Mouse (Mus musculus): ENCODE measurements around the gene Psmd9.

The Psmd9 gene

GRCm38 (mm10) chr5:123137910-123138229 lies 31.3 kb upstream of the Psmd9 start:
- no peak for DNase-seq

GRCm38 (mm10) chr5:123138230-123138911 lies 30.8 kb upstream of the Psmd9 start:
- DNase-seq: peak; percentile 86

GRCm38 (mm10) chr5:123138953-123139721 lies 30.1 kb upstream of the Psmd9 start:
- peak; percentile 90 for DNase-seq

DNA sequence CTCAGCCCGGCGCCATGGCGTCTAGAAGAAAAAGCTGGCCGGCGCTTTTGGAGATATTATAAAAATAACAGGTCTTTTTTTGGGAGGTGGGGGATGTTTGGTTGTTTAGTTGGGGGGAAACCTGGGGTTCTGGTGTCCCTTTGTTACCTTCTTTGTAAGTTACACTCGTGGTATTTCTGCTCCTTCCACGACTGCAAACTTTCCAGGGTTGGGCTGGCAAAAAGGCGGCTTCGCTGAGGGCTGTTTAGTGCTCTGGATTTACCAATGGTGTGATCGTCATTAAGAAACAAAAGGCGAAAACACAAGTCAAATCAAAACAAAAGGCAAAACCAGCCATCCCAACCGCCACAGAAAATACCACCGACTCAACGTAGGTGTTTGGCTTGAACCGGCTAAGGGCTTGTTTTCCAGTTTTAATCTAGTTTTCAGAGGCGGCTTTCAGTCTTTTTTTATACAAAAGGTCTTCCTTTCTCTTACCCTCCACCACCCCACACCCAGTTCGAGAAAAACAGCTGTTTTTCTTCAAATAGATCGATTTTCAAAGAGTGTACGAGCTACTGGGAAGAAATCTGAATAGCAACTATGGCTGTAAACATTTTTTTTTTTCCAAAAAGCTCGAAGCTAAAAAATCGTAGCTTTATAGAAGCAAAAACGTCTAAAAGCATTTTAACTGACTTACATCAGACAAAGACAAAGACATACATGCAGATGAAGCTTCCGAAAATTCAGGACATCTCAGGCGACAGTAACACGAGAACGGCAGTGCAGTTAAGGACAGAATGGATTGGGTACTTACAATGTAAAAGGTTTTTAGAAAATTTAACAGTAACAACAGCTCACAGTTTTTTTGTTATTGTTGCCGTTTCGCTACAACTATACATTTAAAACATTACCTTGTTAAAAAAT lies 29.2 kb upstream of the Psmd9 start:
- peak; percentile 47 for DNase-seq

- peak; percentile 97 for DNase-seq
Measured at GRCm38 (mm10) chr5:123140694-123141554, 28.3 kb upstream of the Psmd9 start.

DNA sequence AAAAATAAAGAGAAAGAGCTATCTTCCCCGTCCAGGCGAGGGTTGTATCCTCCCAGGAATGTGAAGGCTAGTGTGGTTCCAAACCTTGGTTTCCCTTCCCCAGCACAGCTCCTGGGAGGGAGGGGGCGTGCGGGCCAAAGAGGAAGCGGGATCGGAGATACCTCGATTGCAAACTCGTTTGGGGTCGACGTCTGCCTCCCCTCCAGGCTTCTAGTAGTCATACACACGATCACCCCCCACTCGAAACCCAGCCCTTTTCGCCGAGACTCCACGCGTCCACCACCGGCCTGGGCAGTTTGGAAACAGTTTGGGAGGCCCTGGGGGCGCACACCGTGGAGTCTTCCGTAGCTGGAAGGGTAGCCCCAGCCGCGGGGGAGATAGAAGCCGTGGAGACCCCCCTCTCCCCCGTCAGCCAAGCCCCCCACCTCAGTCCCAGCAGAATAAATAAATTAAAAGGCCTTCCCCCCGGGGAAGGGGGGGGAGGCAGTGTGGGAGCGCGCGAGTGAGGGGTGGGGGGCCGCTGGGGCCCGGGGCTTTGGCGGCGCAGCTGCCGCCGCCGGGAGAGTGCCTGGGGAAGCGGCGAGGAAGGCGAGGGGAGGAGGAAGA lies 27.6 kb upstream of the Psmd9 start:
- DNase-seq: peak; percentile 63

GRCm38 (mm10) chr5:123142161-123143157 lies 26.8 kb upstream of the Psmd9 start, which contains the start of gene Setd1b:
Gene Setd1b (plus strand): TSS chr5:123142193.
- DNase-seq: peak; percentile 72

DNA sequence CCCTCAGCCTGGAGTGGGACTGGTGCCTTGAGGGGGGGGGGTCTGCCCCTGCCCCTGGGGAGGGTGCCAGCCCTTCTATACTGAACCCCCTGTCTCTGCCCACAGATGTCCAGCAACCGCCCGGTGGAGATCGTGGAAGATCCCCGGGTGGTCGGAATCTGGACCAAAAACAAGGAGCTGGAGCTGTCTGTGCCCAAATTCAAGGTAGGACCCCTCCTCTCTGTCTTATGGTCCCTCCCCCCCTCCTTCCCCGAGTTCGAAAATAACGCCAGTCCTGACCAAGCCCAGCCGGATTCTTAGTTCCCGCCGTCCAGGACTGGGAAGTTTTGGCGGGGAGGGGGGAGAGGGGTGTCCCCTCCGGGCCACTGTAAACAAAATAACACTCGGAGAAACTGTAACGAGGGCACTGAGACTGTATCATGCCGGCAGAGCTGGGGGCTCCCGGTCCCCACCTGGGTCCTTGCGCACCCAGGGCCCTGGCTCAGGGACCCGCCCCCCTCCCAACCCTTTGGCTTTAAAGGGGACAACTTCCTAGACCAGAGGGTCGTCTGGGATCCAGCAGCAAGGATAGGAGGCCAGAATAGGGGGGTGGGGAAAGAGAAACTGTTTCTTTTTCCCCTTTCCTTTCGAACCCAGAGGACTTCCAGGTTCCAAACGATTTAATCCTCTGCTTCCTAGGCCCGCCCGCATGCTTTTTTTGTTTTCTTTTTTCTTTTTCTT lies 25.8 kb upstream of the Psmd9 start:
- DNase-seq: peak; percentile 42

DNA sequence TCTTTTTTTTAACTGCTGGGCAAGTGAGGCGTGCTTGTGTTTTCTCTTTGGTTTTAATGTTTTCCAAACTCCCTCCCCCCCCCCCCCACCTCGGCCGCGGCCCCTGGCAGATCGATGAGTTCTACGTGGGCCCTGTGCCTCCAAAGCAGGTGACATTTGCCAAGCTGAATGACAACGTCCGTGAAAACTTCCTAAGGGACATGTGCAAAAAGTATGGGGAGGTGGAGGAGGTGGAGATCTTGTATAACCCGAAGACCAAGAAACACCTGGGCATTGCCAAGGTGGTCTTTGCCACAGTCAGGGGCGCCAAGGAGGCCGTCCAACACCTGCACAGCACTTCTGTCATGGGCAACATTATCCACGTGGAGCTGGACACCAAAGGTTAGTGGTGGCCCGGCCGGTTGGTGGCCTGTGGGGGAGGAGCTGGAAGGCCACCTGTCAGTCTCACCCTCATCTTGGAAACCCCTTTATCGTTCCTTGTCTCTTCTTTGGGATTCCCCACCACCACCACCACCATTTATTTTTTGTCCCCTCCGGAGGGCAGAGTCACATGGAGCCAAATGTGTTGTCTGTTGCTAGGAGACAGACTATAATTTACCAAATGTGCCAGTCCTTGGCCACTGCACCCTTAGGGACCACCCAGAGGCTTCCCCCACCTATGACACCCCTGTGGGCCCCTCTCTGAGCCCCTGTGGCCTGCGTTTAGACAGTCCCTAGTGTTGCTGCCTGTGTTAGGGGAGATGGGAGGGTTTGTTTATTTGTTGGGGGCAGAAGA lies 25.1 kb upstream of the Psmd9 start:
- DNase-seq: no peak

- peak; percentile 45 for DNase-seq
Measured at GRCm38 (mm10) chr5:123144746-123145590, 24.2 kb upstream of the Psmd9 start.

DNA sequence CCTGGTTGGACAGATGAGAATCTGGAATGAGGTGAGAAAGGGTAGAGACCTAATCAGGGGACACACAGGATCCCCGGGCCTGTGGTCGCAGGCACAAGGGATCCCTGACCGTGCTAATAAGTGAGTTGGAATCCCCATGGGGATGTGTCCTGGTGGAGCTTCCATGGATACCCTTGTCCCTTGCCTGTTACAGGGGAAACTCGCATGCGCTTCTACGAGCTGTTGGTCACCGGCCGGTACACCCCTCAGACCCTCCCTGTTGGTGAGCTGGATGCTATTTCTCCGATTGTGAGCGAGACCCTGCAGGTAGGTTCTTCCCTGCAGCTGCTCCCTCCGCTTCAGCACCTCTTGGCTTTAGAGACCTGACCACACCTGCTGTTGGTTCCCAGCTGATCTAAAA lies 22.9 kb upstream of the Psmd9 start:
- DNase-seq: no peak

DNA sequence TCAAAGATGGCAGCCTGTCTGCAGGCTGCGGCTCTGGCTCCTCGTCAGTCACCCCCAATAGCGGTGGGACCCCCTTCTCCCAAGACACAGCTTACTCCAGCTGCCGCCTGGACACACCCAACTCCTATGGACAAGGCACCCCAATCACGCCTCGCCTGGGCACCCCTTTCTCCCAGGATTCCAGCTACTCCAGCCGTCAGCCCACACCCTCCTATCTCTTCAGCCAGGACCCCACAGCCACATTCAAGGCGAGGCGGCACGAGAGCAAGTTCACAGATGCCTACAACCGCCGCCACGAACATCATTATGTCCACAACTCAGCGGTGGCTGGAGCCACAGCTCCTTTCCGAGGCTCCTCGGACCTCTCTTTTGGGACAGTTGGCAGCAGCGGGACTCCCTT lies 21.6 kb upstream of the Psmd9 start:
- no peak for DNase-seq

GRCm38 (mm10) chr5:123148073-123148722 lies 21.0 kb upstream of the Psmd9 start:
- no peak for DNase-seq

GRCm38 (mm10) chr5:123149451-123150400 lies 19.5 kb upstream of the Psmd9 start:
- peak; percentile 95 for DNase-seq

DNA sequence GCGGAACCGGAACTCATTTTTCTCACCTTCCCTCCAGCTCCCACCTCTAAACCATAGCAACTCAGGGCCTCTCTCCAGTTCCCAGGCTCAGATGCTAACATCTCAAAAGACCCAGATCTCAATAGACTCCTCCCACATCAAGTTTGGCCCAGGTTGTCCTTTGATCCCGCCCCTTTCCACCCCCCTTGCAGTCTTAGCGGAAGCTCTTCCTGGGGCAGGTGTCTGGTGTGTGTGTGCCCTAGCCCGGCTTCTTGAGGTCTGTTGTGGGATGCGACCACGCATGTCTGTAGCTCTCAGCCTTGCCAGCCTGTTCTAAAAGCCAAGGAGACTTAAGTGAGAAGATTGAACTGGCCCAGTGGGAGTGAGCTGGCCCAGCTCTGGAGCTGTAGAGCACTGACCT lies 18.6 kb upstream of the Psmd9 start:
- DNase-seq: peak; percentile 70

DNA sequence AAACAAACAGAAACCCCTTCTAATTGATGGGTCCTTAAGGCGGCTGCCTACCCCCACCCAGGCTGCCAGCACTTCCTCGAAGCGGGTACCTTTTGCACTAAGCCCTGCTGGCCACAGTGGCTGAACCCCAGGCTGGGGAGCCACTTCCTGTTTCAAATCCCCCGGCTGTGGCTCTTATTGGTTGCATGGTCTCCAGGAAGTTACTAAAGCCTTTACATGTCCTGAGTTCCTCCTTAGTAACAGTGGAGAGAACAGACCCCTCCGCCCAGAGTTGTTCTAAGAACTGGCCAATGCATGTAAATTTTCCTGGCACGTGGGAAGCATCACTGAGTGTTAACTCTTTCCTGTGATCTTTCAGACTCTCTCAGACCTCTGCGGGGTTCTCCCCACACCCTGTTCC lies 18.1 kb upstream of the Psmd9 start:
- peak; percentile 75 for DNase-seq
